Mouse (Mus musculus) G1E (cell line): Measurements from ENCODE around the gene Evi2a. TPM values are rescaled to one million over a fixed set of nuclear protein-coding genes. Genes with fewer than 3 reads are reported as not detected.

Source experiments
- ATAC-seq: 2 replicates; pipeline ENCODE4 v1.8.0; 2016; ENCODE audit warnings: mild to moderate bottlenecking; ENCODE audit not compliant: insufficient number of reproducible peaks, poor library complexity, low FRiP score, severe bottlenecking; ENCODE audit errors: extremely low read depth
- DNase-seq: peaks from one replicate; pipeline ENCODE4 v3.0.0; 2012; ENCODE audit warnings: low spot score
- H3K27me3 ChIP-seq: 2 replicates; pipeline ENCODE4 v1.6.1; 2012; ENCODE audit warnings: mild to moderate bottlenecking, low read length, inconsistent platforms; ENCODE audit not compliant: insufficient read depth
- H3K36me3 ChIP-seq: replicated peaks from 2 replicates; pipeline ENCODE3; 2012; ENCODE audit warnings: mild to moderate bottlenecking, inconsistent platforms
- H3K4me1 ChIP-seq: 2 replicates; pipeline ENCODE4 v1.6.1; 2012; ENCODE audit warnings: low read depth, low read length, inconsistent platforms, mixed read lengths; ENCODE audit not compliant: insufficient read depth
- H3K4me3 ChIP-seq: 2 replicates; pipeline ENCODE4 v1.5.1; 2012; ENCODE audit warnings: low read depth, mild to moderate bottlenecking, inconsistent platforms, low read length, moderate library complexity, mixed read lengths
- H3K9me3 ChIP-seq: replicated peaks from 2 replicates; pipeline ENCODE4 v1.6.1; 2012; ENCODE audit warnings: inconsistent platforms
- CTCF ChIP-seq: IDR thresholded peaks from 2 replicates; pipeline ENCODE4 v1.5.1; 2012; ENCODE audit warnings: low read depth, low read length, inconsistent platforms, mixed read lengths
- GATA1 ChIP-seq: IDR thresholded peaks from 2 replicates; pipeline ENCODE4 v1.6.1; 2012; ENCODE audit warnings: borderline replicate concordance, low read length, inconsistent platforms, mixed read lengths
- GATA2 ChIP-seq: IDR thresholded peaks from 2 replicates; pipeline ENCODE4 v1.6.1; 2012; ENCODE audit warnings: low read depth, low read length, inconsistent platforms, borderline replicate concordance
- POLR2AphosphoS5 ChIP-seq: IDR thresholded peaks from 2 replicates; pipeline ENCODE4 v1.6.1; 2012; ENCODE audit warnings: low read depth, low read length, inconsistent platforms; ENCODE audit not compliant: insufficient replicate concordance
- TAL1 ChIP-seq: conservative IDR thresholded peaks from 2 replicates; pipeline ENCODE4 v1.6.1; 2012; ENCODE audit warnings: low read depth, low read length, inconsistent platforms, mixed read lengths
- polyA plus RNA-seq: library from polyadenylated mRNA; stranded (reverse); fragments of >175 nt; gene quantifications from 2 replicates; pipeline ENCODE4 v1.2.3, GENCODE M21; 2012
- total RNA-seq, 2 experiments: library from RNA; stranded (forward) in 1 of 2; stranded (reverse) in 1 of 2; fragments of 200-1000 nt in 1 of 2; fragments of >200 nt in 1 of 2; fragmentation: Nextera tagmentation in 1 of 2; gene quantifications; 2 replicates each; pipeline ENCODE4 v1.2.3; 2014 to 2017

Evi2a gene
- total and polyA plus RNA-seq, 3 experiments = 0.03 to 1.3 TPM; not detected in 1

DNA sequence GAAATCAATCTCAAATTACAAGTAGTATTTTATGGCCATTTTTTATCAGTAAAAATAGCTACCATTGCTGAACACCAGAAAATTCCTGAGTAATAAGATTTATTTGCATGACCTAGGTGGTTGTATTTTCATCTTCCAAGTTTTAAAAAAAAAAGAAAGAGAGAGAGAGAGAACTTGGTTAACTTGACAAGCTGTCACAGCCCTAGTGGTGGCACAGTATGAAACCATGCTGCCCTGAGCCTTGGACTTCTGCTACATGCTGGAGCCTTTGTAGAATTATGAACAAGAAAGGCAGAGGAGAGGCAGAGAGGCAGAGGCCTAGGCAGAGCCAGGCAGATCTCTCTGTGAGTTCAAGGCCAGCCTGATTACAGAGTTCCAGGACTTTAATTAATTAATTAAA is 8.5 kb downstream of the Evi2a start:
- Histone ChIP-seq H3K27me3 (no peaks in the 10 kb centered on the region), H3K9me3 (no peaks in the 10 kb centered on the region), H3K4me1 (0 out of 2 replicates have a peak, but pooled peaks cover 3% of the 10 kb centered on the region), H3K36me3 (peaks cover 8% of the 10 kb centered on the region), H3K4me3 (no peak overlapping the region)
- no peak for DNase-seq
- no peak for ATAC-seq
- TF ChIP-seq GATA1 (no peak), POLR2AphosphoS5 (no peak), CTCF (no peak), GATA2 (no peak), TAL1 (no peak)

- peaks cover 10% of the 10 kb centered on the region for H3K36me3 ChIP-seq
- H3K27me3 ChIP-seq = no peaks in the 10 kb centered on the region
- H3K4me1 ChIP-seq = 0 out of 2 replicates have a peak, but pooled peaks cover 3% of the 10 kb centered on the region
- ATAC-seq = no peak
- no peak for TF ChIP-seq GATA2
- TF ChIP-seq GATA1 = no peak
- no peak for TF ChIP-seq TAL1
- TF ChIP-seq CTCF = no peak
- no peak overlapping the region for H3K4me3 ChIP-seq
- no peak for DNase-seq
- H3K9me3 ChIP-seq = no peaks in the 10 kb centered on the region
Observed at GRCm38 (mm10) chr11:79520772-79521171, 9.6 kb downstream of the Evi2a start.

DNA sequence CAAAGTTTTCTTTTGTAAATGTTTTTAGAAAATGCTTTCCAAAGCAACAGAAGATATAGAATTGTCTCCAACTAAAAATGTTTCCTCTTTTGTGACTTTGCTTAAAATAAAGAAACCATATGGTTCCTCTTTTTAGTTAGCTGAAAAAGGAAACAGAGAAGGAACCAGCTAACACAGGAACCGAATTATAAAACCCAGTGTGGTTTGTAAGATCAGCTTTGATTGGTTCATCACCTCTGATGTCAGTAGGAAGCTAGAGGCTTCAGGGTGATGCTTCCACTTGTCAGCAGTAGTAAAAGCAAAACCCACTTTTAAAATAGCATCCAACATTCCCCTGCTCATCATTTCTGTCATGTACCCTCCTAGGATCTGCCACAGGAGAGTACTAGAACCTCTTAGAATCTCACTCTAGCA is 10.5 kb downstream of the Evi2a start:
- no peaks in the 10 kb centered on the region for H3K27me3 ChIP-seq
- H3K4me1 ChIP-seq = 0 out of 2 replicates have a peak, but pooled peaks cover 3% of the 10 kb centered on the region
- no peaks in the 10 kb centered on the region for H3K9me3 ChIP-seq
- ATAC-seq = peak; percentile 45; the same call in 1 of the 2 replicates
- H3K4me3 ChIP-seq = no peak overlapping the region
- peak; percentile 21 for DNase-seq
- TF ChIP-seq GATA2 = no peak
- TF ChIP-seq CTCF = no peak
- TF ChIP-seq TAL1 = no peak
- no peak for TF ChIP-seq POLR2AphosphoS5
- TF ChIP-seq GATA1 = no peak
- peaks cover 17% of the 10 kb centered on the region for H3K36me3 ChIP-seq

DNA sequence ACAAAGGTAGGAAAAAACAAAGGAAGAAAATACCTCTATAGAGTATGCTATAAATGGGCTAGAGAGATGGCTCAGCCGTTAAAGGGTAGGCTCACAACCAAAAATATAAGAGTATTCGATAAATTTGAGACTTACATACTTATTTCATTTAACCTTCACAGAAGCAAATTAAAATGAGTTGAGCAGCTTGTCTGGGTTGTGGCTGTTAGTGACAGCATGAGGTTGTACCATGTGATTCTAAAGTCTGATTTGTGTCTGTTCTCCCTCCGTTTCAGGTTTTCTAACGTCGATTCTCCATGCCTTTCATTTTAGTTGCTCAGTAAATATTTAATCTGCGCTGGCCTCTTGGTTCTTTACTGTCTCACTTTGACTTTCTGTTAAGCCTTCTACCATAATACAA is 11.1 kb downstream of the Evi2a start:
- Histone ChIP-seq H3K9me3 (no peaks in the 10 kb centered on the region), H3K36me3 (peaks cover 18% of the 10 kb centered on the region), H3K4me3 (no peak overlapping the region), H3K27me3 (no peaks in the 10 kb centered on the region), H3K4me1 (0 out of 2 replicates have a peak, but pooled peaks cover 3% of the 10 kb centered on the region)
- ATAC-seq = no peak
- no peak for TF ChIP-seq GATA2
- no peak for TF ChIP-seq POLR2AphosphoS5
- no peak for TF ChIP-seq GATA1
- TF ChIP-seq TAL1 = no peak
- no peak for TF ChIP-seq CTCF
- no peak for DNase-seq

- Histone ChIP-seq H3K4me1 (0 out of 2 replicates have a peak, but pooled peaks cover 2% of the 10 kb centered on the region), H3K27me3 (no peaks in the 10 kb centered on the region), H3K9me3 (no peaks in the 10 kb centered on the region), H3K4me3 (no peak overlapping the region), H3K36me3 (peaks cover 17% of the 10 kb centered on the region)
- TF ChIP-seq CTCF = no peak
- TF ChIP-seq GATA2 = no peak
- TF ChIP-seq GATA1 = no peak
- TF ChIP-seq POLR2AphosphoS5 = no peak
- no peak for TF ChIP-seq TAL1
- DNase-seq (no peak), ATAC-seq (no peak)
Observed at GRCm38 (mm10) chr11:79515798-79516197, 14.6 kb downstream of the Evi2a start.

- Histone ChIP-seq H3K36me3 (peaks cover 17% of the 10 kb centered on the region), H3K27me3 (no peaks in the 10 kb centered on the region), H3K9me3 (no peaks in the 10 kb centered on the region), H3K4me1 (no peaks in the 10 kb centered on the region), H3K4me3 (no peak overlapping the region)
- DNase-seq (no peak), ATAC-seq (no peak)
- TF ChIP-seq GATA2 (no peak), TAL1 (no peak), GATA1 (no peak), POLR2AphosphoS5 (no peak), CTCF (no peak)
Observed at GRCm38 (mm10) chr11:79515331-79515730, 15.1 kb downstream of the Evi2a start.

GRCm38 (mm10) chr11:79511970-79512369 is 18.4 kb downstream of the Evi2a start:
- H3K4me1 ChIP-seq = no peaks in the 10 kb centered on the region
- no peak for TF ChIP-seq POLR2AphosphoS5
- no peak for TF ChIP-seq GATA1
- TF ChIP-seq CTCF = no peak
- no peak for TF ChIP-seq GATA2
- TF ChIP-seq TAL1 = no peak

More at GRCm38 (mm10) chr11:79511970-79512369, 18.4 kb downstream of the Evi2a start:
- no peaks in the 10 kb centered on the region for H3K9me3 ChIP-seq
- peaks cover 17% of the 10 kb centered on the region for H3K36me3 ChIP-seq
- H3K4me3 ChIP-seq = no peak overlapping the region
- no peaks in the 10 kb centered on the region for H3K27me3 ChIP-seq
- ATAC-seq (no peak), DNase-seq (no peak)
